Mouse (Mus musculus): ENCODE measurements around the gene Dyrk3. TPM values are rescaled to one million over a fixed set of nuclear protein-coding genes. Genes with fewer than 3 reads are reported as not detected.
A peak's percentile ranks its signal among the peaks of the same experiment; 100 is the strongest.

Gene Dyrk3
- polyA plus RNA-seq, 1 experiment = 13.4 TPM

GRCm38 (mm10) chr1:131181642-131182527 is 43.7 kb upstream of the Dyrk3 start:
- TF ChIP-seq CTCF (IDR thresholded peaks at IDR 0.05; ENCODE audit: control insufficient read depth, insufficient read depth, low read length) (peak; percentile 90), POLR2A (IDR thresholded peaks at IDR 0.05; ENCODE audit: borderline replicate concordance, control insufficient read depth, low read depth, low read length) (no peak)
- Histone ChIP-seq H3K4me1 (ENCODE audit: control insufficient read depth, insufficient read depth, low read length) (peaks cover 14% of the 10 kb centered on the region), H3K27ac (ENCODE audit: control insufficient read depth, insufficient read depth, low read depth, low read length, poor library complexity) (no peak overlapping the region), H3K4me3 (replicated peaks; ENCODE audit: control insufficient read depth, low read depth, low read length) (no peak overlapping the region)
- WGBS = 59% methylated on average over 9 of the region's 9 CpGs

- Histone ChIP-seq H3K4me1 (ENCODE audit: control insufficient read depth, insufficient read depth, low read length) (peaks cover 9% of the 10 kb centered on the region), H3K27ac (ENCODE audit: control insufficient read depth, insufficient read depth, low read depth, low read length, poor library complexity) (no peak overlapping the region), H3K4me3 (replicated peaks; ENCODE audit: control insufficient read depth, low read depth, low read length) (no peak overlapping the region)
- WGBS = 89% methylated on average over 7 of the region's 7 CpGs
- TF ChIP-seq CTCF (IDR thresholded peaks at IDR 0.05; ENCODE audit: control insufficient read depth, insufficient read depth, low read length) (no peak), POLR2A (IDR thresholded peaks at IDR 0.05; ENCODE audit: borderline replicate concordance, control insufficient read depth, low read depth, low read length) (no peak)
Observed at GRCm38 (mm10) chr1:131180386-131180785, 42.2 kb upstream of the Dyrk3 start.

- Histone ChIP-seq H3K4me3 (replicated peaks; ENCODE audit: control insufficient read depth, low read depth, low read length) (no peak overlapping the region), H3K4me1 (ENCODE audit: control insufficient read depth, insufficient read depth, low read length) (peaks cover 6% of the 10 kb centered on the region), H3K27ac (ENCODE audit: control insufficient read depth, insufficient read depth, low read depth, low read length, poor library complexity) (no peak overlapping the region)
- TF ChIP-seq CTCF (IDR thresholded peaks at IDR 0.05; ENCODE audit: control insufficient read depth, insufficient read depth, low read length) = no peak
- TF ChIP-seq POLR2A (IDR thresholded peaks at IDR 0.05; ENCODE audit: borderline replicate concordance, control insufficient read depth, low read depth, low read length) = no peak
- WGBS = 55% methylated on average over 5 of the region's 5 CpGs
Observed at GRCm38 (mm10) chr1:131178083-131178482, 39.9 kb upstream of the Dyrk3 start.

GRCm38 (mm10) chr1:131177249-131177648 is 39.1 kb upstream of the Dyrk3 start:
- H3K4me3 ChIP-seq (replicated peaks; ENCODE audit: control insufficient read depth, low read depth, low read length) = no peak overlapping the region
- H3K27ac ChIP-seq (ENCODE audit: control insufficient read depth, insufficient read depth, low read depth, low read length, poor library complexity) = no peak overlapping the region
- peaks cover 5% of the 10 kb centered on the region for H3K4me1 ChIP-seq (ENCODE audit: control insufficient read depth, insufficient read depth, low read length)
- 86% methylated on average over 4 of the region's 4 CpGs for WGBS
- TF ChIP-seq CTCF (IDR thresholded peaks at IDR 0.05; ENCODE audit: control insufficient read depth, insufficient read depth, low read length) = no peak

GRCm38 (mm10) chr1:131175819-131176218 is 37.7 kb upstream of the Dyrk3 start:
- TF ChIP-seq POLR2A (IDR thresholded peaks at IDR 0.05; ENCODE audit: borderline replicate concordance, control insufficient read depth, low read depth, low read length) = no peak
- no peak for TF ChIP-seq CTCF (IDR thresholded peaks at IDR 0.05; ENCODE audit: control insufficient read depth, insufficient read depth, low read length)
- peaks cover 4% of the 10 kb centered on the region for H3K4me1 ChIP-seq (ENCODE audit: control insufficient read depth, insufficient read depth, low read length)
- H3K27ac ChIP-seq (ENCODE audit: control insufficient read depth, insufficient read depth, low read depth, low read length, poor library complexity) = no peak overlapping the region
- WGBS = 89% methylated on average over 8 of the region's 8 CpGs
- H3K4me3 ChIP-seq (replicated peaks; ENCODE audit: control insufficient read depth, low read depth, low read length) = no peak overlapping the region

GRCm38 (mm10) chr1:131175189-131175588 is 37.0 kb upstream of the Dyrk3 start:
- TF ChIP-seq CTCF (IDR thresholded peaks at IDR 0.05; ENCODE audit: control insufficient read depth, insufficient read depth, low read length) = no peak
- TF ChIP-seq POLR2A (IDR thresholded peaks at IDR 0.05; ENCODE audit: borderline replicate concordance, control insufficient read depth, low read depth, low read length) = no peak
- Histone ChIP-seq H3K4me3 (replicated peaks; ENCODE audit: control insufficient read depth, low read depth, low read length) (no peak overlapping the region), H3K4me1 (ENCODE audit: control insufficient read depth, insufficient read depth, low read length) (peaks cover 4% of the 10 kb centered on the region), H3K27ac (ENCODE audit: control insufficient read depth, insufficient read depth, low read depth, low read length, poor library complexity) (no peak overlapping the region)
- WGBS = 92% methylated on average over 1 of the region's 1 CpGs

GRCm38 (mm10) chr1:131174299-131174861 is 36.2 kb upstream of the Dyrk3 start:
- WGBS = 71% methylated on average over 12 of the region's 12 CpGs
- no peak overlapping the region for H3K4me3 ChIP-seq (replicated peaks; ENCODE audit: control insufficient read depth, low read depth, low read length)
- TF ChIP-seq POLR2A (IDR thresholded peaks at IDR 0.05; ENCODE audit: borderline replicate concordance, control insufficient read depth, low read depth, low read length) = no peak
- no peak for TF ChIP-seq CTCF (IDR thresholded peaks at IDR 0.05; ENCODE audit: control insufficient read depth, insufficient read depth, low read length)
- H3K4me1 ChIP-seq (ENCODE audit: control insufficient read depth, insufficient read depth, low read length) = peaks cover 4% of the 10 kb centered on the region
- no peak overlapping the region for H3K27ac ChIP-seq (ENCODE audit: control insufficient read depth, insufficient read depth, low read depth, low read length, poor library complexity)

GRCm38 (mm10) chr1:131173809-131174208 is 35.7 kb upstream of the Dyrk3 start:
- TF ChIP-seq POLR2A (IDR thresholded peaks at IDR 0.05; ENCODE audit: borderline replicate concordance, control insufficient read depth, low read depth, low read length) = no peak
- TF ChIP-seq CTCF (IDR thresholded peaks at IDR 0.05; ENCODE audit: control insufficient read depth, insufficient read depth, low read length) = no peak
- 32% methylated on average over 6 of the region's 6 CpGs for WGBS
- H3K4me1 ChIP-seq (ENCODE audit: control insufficient read depth, insufficient read depth, low read length) = peaks cover 4% of the 10 kb centered on the region
- H3K27ac ChIP-seq (ENCODE audit: control insufficient read depth, insufficient read depth, low read depth, low read length, poor library complexity) = no peak overlapping the region
- H3K4me3 ChIP-seq (replicated peaks; ENCODE audit: control insufficient read depth, low read depth, low read length) = no peak overlapping the region
